In genomic region chr7:25801031-25801430, GRCm38 (mm10) we compare ENCODE assay signal across 15 mouse cellular contexts.
"Had no signal": no experiment of that assay in that cellular context is flagged by ENCODE, and none has a peak within 500 bp of the region (broad histone marks: within the 10 kb centered on the region; RNA-seq: fewer than 3 reads in every experiment).

No protein-coding gene starts in this region.

- H3K4me1 ChIP-seq: neural tube, embryonic 13.5 days had no signal

- H3K9me3 ChIP-seq: neural tube, embryonic 13.5 days; neural tube, embryonic 15.5 days; stomach, embryonic 15.5 days had no signal

- H3K36me3 ChIP-seq: neural tube, embryonic 13.5 days; neural tube, embryonic 15.5 days had no signal

- H3K27me3 ChIP-seq: neural tube, embryonic 13.5 days; neural tube, embryonic 15.5 days; stomach, embryonic 15.5 days had no signal

- H3K4me2 ChIP-seq: neural tube, embryonic 13.5 days; neural tube, embryonic 15.5 days; stomach, embryonic 15.5 days had no signal

- H3K27ac ChIP-seq: neural tube, embryonic 13.5 days; neural tube, embryonic 15.5 days had no signal

- H3K9ac ChIP-seq: neural tube, embryonic 13.5 days; neural tube, embryonic 15.5 days; stomach, embryonic 15.5 days had no signal

- DNase-seq: retina, postnatal 1 day; right cerebral cortex, adult 18-20 months; right cerebral cortex, postnatal 14 days; right cerebral cortex, postnatal 25 days; right cerebral cortex, postnatal 4 days; spleen, adult 18-20 months; thymus, adult 18-20 months; thymus, adult 2 months; thymus, postnatal 14 days; thymus, postnatal 25 days; thymus, postnatal 36 days; thymus, postnatal 4 days had no signal

- H3K4me3 ChIP-seq: neural tube, embryonic 13.5 days; neural tube, embryonic 15.5 days; stomach, embryonic 15.5 days had no signal
